Mouse (Mus musculus) intestine, embryonic 14.5 days (tissue): ENCODE measurements at regions not wholly inside any gene's neighbourhood (a gene's known extent, or its start where the extent isn't known, plus 50 kb on each side); places are given as distances from the start of the nearest gene placed in this dataset.

ENCODE experiments used
- ATAC-seq: fragments of 200-750 bp; cut with Nextera tagmentation; replicated peaks from 2 replicates; pipeline ENCODE4 v1.8.0; 2017; ENCODE audit warnings: low read depth, moderate number of reproducible peaks, moderate TSS enrichment, moderate library complexity; ENCODE audit not compliant: low FRiP score, low TSS enrichment
- DNase-seq: peaks from one replicate; pipeline ENCODE4 v3.0.0-alpha.2; 2018; ENCODE audit warnings: low spot score
- H3K27ac ChIP-seq: fragments of 300-500 bp; sonication (generic); 2 replicates; pipeline ENCODE4 v1.5.1; 2014; ENCODE audit warnings: low read depth, mild to moderate bottlenecking, control low read depth
- H3K27me3 ChIP-seq: fragments of 300-500 bp; sonication (generic); replicated peaks from 2 replicates; pipeline ENCODE4 v1.6.1; 2014; ENCODE audit warnings: low read length, control low read depth; ENCODE audit not compliant: control insufficient read depth, insufficient read depth
- H3K36me3 ChIP-seq: fragments of 300-500 bp; sonication (generic); 2 replicates; pipeline ENCODE4 v1.6.1; 2014; ENCODE audit warnings: low read length, control low read depth; ENCODE audit not compliant: control insufficient read depth, insufficient read depth
- H3K4me1 ChIP-seq: fragments of 300-500 bp; sonication (generic); replicated peaks from 2 replicates; pipeline ENCODE4 v1.6.1; 2014; ENCODE audit warnings: low read length, control low read depth, mixed read lengths; ENCODE audit not compliant: control insufficient read depth, insufficient read depth
- H3K4me2 ChIP-seq: fragments of 300-500 bp; sonication (generic); 2 replicates; pipeline ENCODE4 v1.6.1; 2014; ENCODE audit warnings: low read length
- H3K4me3 ChIP-seq: fragments of 300-500 bp; sonication (generic); 2 replicates; pipeline ENCODE4 v1.5.1; 2014; ENCODE audit warnings: low read depth, low read length, control low read depth, mixed read lengths
- H3K9ac ChIP-seq: fragments of 300-500 bp; sonication (generic); 2 replicates; pipeline ENCODE4 v1.6.1; 2014; ENCODE audit warnings: mild to moderate bottlenecking, low read length
- H3K9me3 ChIP-seq: fragments of 300-500 bp; sonication (generic); 2 replicates; pipeline ENCODE4 v1.6.1; 2016; ENCODE audit warnings: low read length, control low read depth; ENCODE audit not compliant: control insufficient read depth
- WGBS: fragments of 180-500 bp; shearing (Covaris S2); extraction: QIAGEN DNeasy Blood & Tissue Kit; methylation state at CpG from one replicate; pipeline ENCODE4 v1.1.7; 2014; 5-methylcytosine and 5-hydroxymethylcytosine counted together

- DNase-seq (no peak), ATAC-seq (no peak)
- Histone ChIP-seq H3K9ac (no peak overlapping the region), H3K4me2 (no peak overlapping the region), H3K9me3 (no peaks in the 10 kb centered on the region), H3K27me3 (no peaks in the 10 kb centered on the region), H3K36me3 (no peaks in the 10 kb centered on the region), H3K4me3 (no peak overlapping the region), H3K4me1 (no peaks in the 10 kb centered on the region), H3K27ac (no peak overlapping the region)
- 31% methylated on average over 1 of the region's 1 CpGs for whole genome bisulfite sequencing
These were observed 761.8 kb upstream of the Pou3f3 start for GRCm38 (mm10) chr1:41933777-41934176.

GRCm38 (mm10) chr1:41935912-41936478, 759.6 kb upstream of the Pou3f3 start:
- no peaks in the 10 kb centered on the region for H3K4me1 ChIP-seq
- no peak overlapping the region for H3K9ac ChIP-seq
- no peaks in the 10 kb centered on the region for H3K36me3 ChIP-seq
- ATAC-seq, result no peak
- WGBS, result 90% methylated on average over 7 of the region's 7 CpGs
- H3K9me3 ChIP-seq, result no peaks in the 10 kb centered on the region
- no peak for DNase-seq
- H3K27me3 ChIP-seq, result no peaks in the 10 kb centered on the region
- no peak overlapping the region for H3K4me3 ChIP-seq
- H3K27ac ChIP-seq, result no peak overlapping the region
- no peak overlapping the region for H3K4me2 ChIP-seq

- H3K9ac ChIP-seq, result no peak overlapping the region
- DNase-seq (no peak), ATAC-seq (no peak)
- no peaks in the 10 kb centered on the region for H3K4me1 ChIP-seq
- H3K36me3 ChIP-seq, result no peaks in the 10 kb centered on the region
- H3K4me2 ChIP-seq, result no peak overlapping the region
- no peak overlapping the region for H3K4me3 ChIP-seq
- no peak overlapping the region for H3K27ac ChIP-seq
- no peaks in the 10 kb centered on the region for H3K9me3 ChIP-seq
- no peaks in the 10 kb centered on the region for H3K27me3 ChIP-seq
- 72% methylated on average over 2 of the region's 2 CpGs for WGBS
These were observed 734.6 kb upstream of the Pou3f3 start for GRCm38 (mm10) chr1:41960982-41961381.

- Histone ChIP-seq H3K4me1 (no peaks in the 10 kb centered on the region), H3K36me3 (no peaks in the 10 kb centered on the region), H3K9ac (no peak overlapping the region), H3K4me3 (no peak overlapping the region), H3K9me3 (no peaks in the 10 kb centered on the region), H3K27ac (no peak overlapping the region), H3K27me3 (no peaks in the 10 kb centered on the region), H3K4me2 (no peak overlapping the region)
- ATAC-seq, result no peak
- DNase-seq, result no peak
- WGBS, result 89% methylated on average over 5 of the region's 5 CpGs
These were observed 714.0 kb upstream of the Pou3f3 start for GRCm38 (mm10) chr1:41981545-41981944.

- Histone ChIP-seq H3K27me3 (no peaks in the 10 kb centered on the region), H3K4me3 (no peak overlapping the region), H3K4me1 (no peaks in the 10 kb centered on the region), H3K9ac (no peak overlapping the region), H3K27ac (no peak overlapping the region), H3K9me3 (no peaks in the 10 kb centered on the region), H3K36me3 (no peaks in the 10 kb centered on the region), H3K4me2 (no peak overlapping the region)
- ATAC-seq, result no peak
- WGBS, result 89% methylated on average over 6 of the region's 6 CpGs
- no peak for DNase-seq
These were observed 689.3 kb upstream of the Pou3f3 start for GRCm38 (mm10) chr1:42006235-42006634.

- Histone ChIP-seq H3K9ac (no peak overlapping the region), H3K4me2 (no peak overlapping the region), H3K9me3 (no peaks in the 10 kb centered on the region), H3K4me1 (no peaks in the 10 kb centered on the region), H3K4me3 (no peak overlapping the region), H3K27me3 (no peaks in the 10 kb centered on the region), H3K27ac (no peak overlapping the region), H3K36me3 (no peaks in the 10 kb centered on the region)
- ATAC-seq, result no peak
- WGBS, result 93% methylated on average over 3 of the region's 3 CpGs
- no peak for DNase-seq
These were observed 687.5 kb upstream of the Pou3f3 start for GRCm38 (mm10) chr1:42008046-42008445.

- Histone ChIP-seq H3K9ac (no peak overlapping the region), H3K27ac (no peak overlapping the region), H3K4me2 (no peak overlapping the region), H3K4me1 (no peaks in the 10 kb centered on the region), H3K9me3 (no peaks in the 10 kb centered on the region), H3K27me3 (no peaks in the 10 kb centered on the region), H3K4me3 (no peak overlapping the region), H3K36me3 (no peaks in the 10 kb centered on the region)
- DNase-seq (no peak), ATAC-seq (no peak)
- WGBS, result 87% methylated on average over 3 of the region's 3 CpGs
These were observed 682.7 kb upstream of the Pou3f3 start for GRCm38 (mm10) chr1:42012911-42013310.

GRCm38 (mm10) chr1:42018966-42019365, 676.6 kb upstream of the Pou3f3 start:
- no peak overlapping the region for H3K4me3 ChIP-seq
- DNase-seq, result no peak
- no peak overlapping the region for H3K9ac ChIP-seq
- H3K27me3 ChIP-seq, result no peaks in the 10 kb centered on the region
- 81% methylated on average over 2 of the region's 2 CpGs for WGBS
- H3K4me1 ChIP-seq, result no peaks in the 10 kb centered on the region
- H3K36me3 ChIP-seq, result no peaks in the 10 kb centered on the region
- ATAC-seq, result no peak
- H3K4me2 ChIP-seq, result no peak overlapping the region
- 0 out of 2 replicates have a peak, but pooled peaks cover 2% of the 10 kb centered on the region for H3K9me3 ChIP-seq
- H3K27ac ChIP-seq, result no peak overlapping the region

- Histone ChIP-seq H3K36me3 (no peaks in the 10 kb centered on the region), H3K4me2 (no peak overlapping the region), H3K9ac (no peak overlapping the region), H3K27ac (no peak overlapping the region), H3K27me3 (no peaks in the 10 kb centered on the region), H3K9me3 (0 out of 2 replicates have a peak, but pooled peaks cover 2% of the 10 kb centered on the region), H3K4me1 (no peaks in the 10 kb centered on the region), H3K4me3 (no peak overlapping the region)
- DNase-seq, result no peak
- ATAC-seq, result no peak
- 85% methylated on average over 6 of the region's 6 CpGs for WGBS
These were observed 669.8 kb upstream of the Pou3f3 start for GRCm38 (mm10) chr1:42025781-42026180.
